Mouse (Mus musculus): ENCODE measurements around the gene Egln1. TPM values are rescaled to one million over a fixed set of nuclear protein-coding genes. Genes with fewer than 3 reads are reported as not detected.

The Egln1 gene
- 1 to 10 TPM in 21 of 26 experiments, under 1 TPM in 5; 0.66 to 8.2 (median 4.0) TPM for total RNA-seq (2018; cell fraction: chromatin; rRNA removed)
- 10 to 100 TPM; 10.2 to 26.2 (median 15.4) TPM for total RNA-seq (2018; cell fraction: cytosol; rRNA removed)
- 10 to 100 TPM in 11 of 26 experiments, 1 to 10 TPM in 15; 4.6 to 20.1 (median 9.1) TPM for total RNA-seq (2018; cell fraction: nucleus; rRNA removed)
- polyA plus RNA-seq (2018) = 16.9 to 25.1 TPM (median 21.7 TPM) in 3 replicates

GRCm38 (mm10) chr8:124949209-124950068 is at the start of gene Egln1:
TSS of gene Egln1 (minus strand) at chr8:124949324.
- Histone ChIP-seq H3K4me3 (ENCODE audit: inconsistent target) (peak within 1 kb of the TSS; percentile 71), H3K27ac (peak within 1 kb of the TSS; percentile 42), H3K79me2 (ENCODE audit: inconsistent target) (peaks cover 38% of the 10 kb centered on the region), H3K36me3 (ENCODE audit: inconsistent target) (no peaks in the 10 kb centered on the region)
- 1% methylated on average over 36 of the region's 98 CpGs for WGBS (ENCODE audit: missing documents)

DNA sequence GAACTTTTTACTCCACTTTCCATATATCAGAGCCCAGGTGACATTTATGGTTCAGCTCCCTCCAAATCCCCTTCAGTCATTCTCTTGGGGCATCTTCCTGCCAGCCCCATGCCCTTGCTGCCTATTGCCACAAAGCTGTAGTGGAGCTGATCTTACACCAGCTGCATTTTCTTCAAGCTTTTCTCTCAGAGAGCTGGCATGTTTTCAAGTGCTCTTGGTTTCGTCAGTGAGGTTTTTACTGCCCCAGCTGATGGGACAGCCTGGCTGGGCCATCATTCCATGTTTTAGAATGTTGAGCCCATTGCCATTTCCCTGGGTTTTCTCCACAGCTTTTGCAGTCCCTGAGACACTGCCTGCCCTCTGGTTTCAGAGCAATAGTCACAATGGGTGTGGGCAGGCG is 46.7 kb upstream of the Egln1 start:
- WGBS (ENCODE audit: missing documents) = 66% methylated on average over 2 of the region's 2 CpGs
- H3K4me3 ChIP-seq (ENCODE audit: inconsistent target) = no peak overlapping the region
- H3K36me3 ChIP-seq (ENCODE audit: inconsistent target) = no peaks in the 10 kb centered on the region
- H3K79me2 ChIP-seq (ENCODE audit: inconsistent target) = no peaks in the 10 kb centered on the region
- H3K27ac ChIP-seq = no peak overlapping the region

- 73% methylated on average over 6 of the region's 6 CpGs for WGBS (ENCODE audit: missing documents)
- H3K27ac ChIP-seq = no peak overlapping the region
- H3K36me3 ChIP-seq (ENCODE audit: inconsistent target) = no peaks in the 10 kb centered on the region
- H3K4me3 ChIP-seq (ENCODE audit: inconsistent target) = no peak overlapping the region
- no peaks in the 10 kb centered on the region for H3K79me2 ChIP-seq (ENCODE audit: inconsistent target)
Observed at GRCm38 (mm10) chr8:124991668-124991926, 42.5 kb upstream of the Egln1 start.

- Histone ChIP-seq H3K4me3 (ENCODE audit: inconsistent target) (no peak overlapping the region), H3K27ac (no peak overlapping the region), H3K79me2 (ENCODE audit: inconsistent target) (no peaks in the 10 kb centered on the region), H3K36me3 (ENCODE audit: inconsistent target) (no peaks in the 10 kb centered on the region)
- 39% methylated on average over 17 of the region's 17 CpGs for WGBS (ENCODE audit: missing documents)
Observed at GRCm38 (mm10) chr8:124990923-124991667, 42.0 kb upstream of the Egln1 start.

GRCm38 (mm10) chr8:124980828-124981227 is 31.7 kb upstream of the Egln1 start:
- Histone ChIP-seq H3K36me3 (ENCODE audit: inconsistent target) (no peaks in the 10 kb centered on the region), H3K4me3 (ENCODE audit: inconsistent target) (no peak overlapping the region), H3K79me2 (ENCODE audit: inconsistent target) (no peaks in the 10 kb centered on the region), H3K27ac (no peak overlapping the region)
- 90% methylated on average over 8 of the region's 8 CpGs for WGBS (ENCODE audit: missing documents)

GRCm38 (mm10) chr8:124980036-124980435 is 30.9 kb upstream of the Egln1 start:
- Histone ChIP-seq H3K4me3 (ENCODE audit: inconsistent target) (no peak overlapping the region), H3K36me3 (ENCODE audit: inconsistent target) (no peaks in the 10 kb centered on the region), H3K27ac (no peak overlapping the region), H3K79me2 (ENCODE audit: inconsistent target) (no peaks in the 10 kb centered on the region)
- 89% methylated on average over 3 of the region's 3 CpGs for WGBS (ENCODE audit: missing documents)

GRCm38 (mm10) chr8:124978026-124978425 is 28.9 kb upstream of the Egln1 start:
- Histone ChIP-seq H3K4me3 (ENCODE audit: inconsistent target) (no peak overlapping the region), H3K36me3 (ENCODE audit: inconsistent target) (no peaks in the 10 kb centered on the region), H3K27ac (no peak overlapping the region), H3K79me2 (ENCODE audit: inconsistent target) (no peaks in the 10 kb centered on the region)
- 92% methylated on average over 7 of the region's 7 CpGs for WGBS (ENCODE audit: missing documents)

DNA sequence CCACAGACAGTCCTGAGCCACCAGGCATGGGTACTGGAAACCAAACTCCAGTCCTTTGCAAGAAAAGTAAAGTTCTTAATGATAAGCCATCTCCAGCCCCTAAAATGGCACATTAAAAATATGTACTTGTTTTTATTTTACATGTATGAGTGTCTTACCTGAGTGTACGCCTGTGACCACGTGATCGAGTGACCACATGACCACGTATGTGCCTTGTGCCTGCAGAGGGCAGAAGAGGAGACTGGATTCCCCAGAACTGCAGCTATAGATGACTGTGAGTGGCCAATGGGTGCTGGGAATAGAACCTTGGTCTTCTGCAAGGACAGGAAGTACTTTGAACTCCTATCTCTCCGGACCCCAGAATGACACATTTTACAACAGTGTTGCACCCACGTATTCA is 27.1 kb upstream of the Egln1 start:
- Histone ChIP-seq H3K36me3 (ENCODE audit: inconsistent target) (no peaks in the 10 kb centered on the region), H3K79me2 (ENCODE audit: inconsistent target) (no peaks in the 10 kb centered on the region), H3K4me3 (ENCODE audit: inconsistent target) (no peak overlapping the region), H3K27ac (no peak overlapping the region)
- 85% methylated on average over 6 of the region's 6 CpGs for WGBS (ENCODE audit: missing documents)

- WGBS (ENCODE audit: missing documents) = 82% methylated on average over 4 of the region's 4 CpGs
- H3K27ac ChIP-seq = no peak overlapping the region
- no peaks in the 10 kb centered on the region for H3K36me3 ChIP-seq (ENCODE audit: inconsistent target)
- H3K79me2 ChIP-seq (ENCODE audit: inconsistent target) = no peaks in the 10 kb centered on the region
- H3K4me3 ChIP-seq (ENCODE audit: inconsistent target) = no peak overlapping the region
Observed at GRCm38 (mm10) chr8:124974254-124974653, 25.1 kb upstream of the Egln1 start.

DNA sequence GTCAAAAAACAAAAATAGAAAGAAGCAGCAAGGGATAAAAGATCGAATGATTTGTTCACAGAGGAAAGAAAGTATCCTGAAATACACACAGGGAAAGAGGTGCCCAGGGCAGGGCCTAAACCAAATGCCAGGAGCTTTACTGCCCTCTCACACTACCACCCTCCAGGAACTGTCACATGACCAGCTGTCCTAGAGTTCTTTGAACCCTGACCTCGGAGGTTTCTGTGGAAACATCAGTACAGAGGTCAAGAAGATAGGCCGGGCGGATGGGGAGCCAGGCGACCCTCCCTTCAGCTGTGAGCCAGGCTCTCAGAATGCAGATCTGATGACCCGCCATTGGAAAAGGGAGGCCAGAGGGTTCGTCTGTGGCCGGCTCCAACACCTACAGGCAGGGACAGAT is 24.1 kb upstream of the Egln1 start:
- WGBS (ENCODE audit: missing documents) = 93% methylated on average over 8 of the region's 8 CpGs
- Histone ChIP-seq H3K79me2 (ENCODE audit: inconsistent target) (no peaks in the 10 kb centered on the region), H3K27ac (no peak overlapping the region), H3K4me3 (ENCODE audit: inconsistent target) (no peak overlapping the region), H3K36me3 (ENCODE audit: inconsistent target) (no peaks in the 10 kb centered on the region)

DNA sequence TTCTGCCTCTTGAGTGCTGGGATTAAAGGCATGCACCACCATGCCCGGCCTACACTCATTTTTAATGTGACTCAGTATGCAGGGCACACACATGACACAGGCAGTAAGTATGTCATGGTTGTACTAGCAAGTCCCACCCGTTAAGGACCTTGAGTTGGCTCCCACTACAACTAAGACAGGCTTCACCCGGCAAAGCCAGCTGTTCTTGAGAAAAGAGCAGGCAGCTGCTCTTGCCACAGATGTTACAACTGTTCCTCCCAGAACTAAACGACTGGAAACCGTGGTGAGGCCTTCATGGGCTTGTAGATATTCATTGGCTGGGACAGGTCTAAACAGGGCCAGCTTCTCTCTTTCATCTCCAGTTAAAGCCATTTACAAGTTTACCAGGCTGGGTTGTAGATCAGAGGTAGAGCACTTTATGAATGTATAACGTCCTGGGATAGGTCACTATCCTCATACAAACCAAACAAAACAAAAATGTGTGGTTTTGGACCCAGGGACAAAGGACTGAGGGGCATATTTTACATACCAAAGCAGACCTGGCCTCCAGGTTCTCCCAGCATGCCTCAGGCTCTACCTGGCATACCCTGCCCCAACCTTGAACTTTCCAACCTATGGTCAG is 21.3 kb upstream of the Egln1 start:
- no peak overlapping the region for H3K4me3 ChIP-seq (ENCODE audit: inconsistent target)
- no peaks in the 10 kb centered on the region for H3K36me3 ChIP-seq (ENCODE audit: inconsistent target)
- 91% methylated on average over 6 of the region's 6 CpGs for WGBS (ENCODE audit: missing documents)
- no peaks in the 10 kb centered on the region for H3K79me2 ChIP-seq (ENCODE audit: inconsistent target)
- H3K27ac ChIP-seq = no peak overlapping the region

DNA sequence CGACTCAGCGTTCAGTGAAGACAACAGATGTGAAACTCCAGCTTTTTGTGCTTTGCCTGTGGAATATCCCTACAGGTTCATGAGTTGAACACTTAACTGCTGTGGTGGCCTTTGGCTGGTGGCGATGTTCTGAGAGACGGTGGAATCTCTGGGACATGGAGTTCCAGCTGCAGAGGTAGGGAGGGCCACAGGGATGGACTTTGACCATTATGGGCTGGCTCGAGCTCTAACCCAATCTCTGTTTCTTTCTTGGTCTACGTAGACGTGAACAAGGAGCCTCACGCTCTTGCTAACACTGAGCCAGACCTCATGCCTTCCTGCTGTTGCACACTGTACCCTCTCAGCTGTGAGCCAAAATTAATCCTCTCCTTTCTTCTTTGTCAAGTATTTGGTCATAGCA is 15.8 kb upstream of the Egln1 start:
- no peak overlapping the region for H3K4me3 ChIP-seq (ENCODE audit: inconsistent target)
- no peaks in the 10 kb centered on the region for H3K79me2 ChIP-seq (ENCODE audit: inconsistent target)
- no peaks in the 10 kb centered on the region for H3K36me3 ChIP-seq (ENCODE audit: inconsistent target)
- no peak overlapping the region for H3K27ac ChIP-seq
- WGBS (ENCODE audit: missing documents) = 88% methylated on average over 8 of the region's 8 CpGs

- Histone ChIP-seq H3K27ac (no peak overlapping the region), H3K79me2 (ENCODE audit: inconsistent target) (no peaks in the 10 kb centered on the region), H3K36me3 (ENCODE audit: inconsistent target) (no peaks in the 10 kb centered on the region), H3K4me3 (ENCODE audit: inconsistent target) (no peak overlapping the region)
- WGBS (ENCODE audit: missing documents) = 97% methylated on average over 4 of the region's 5 CpGs
Observed at GRCm38 (mm10) chr8:124963246-124963645, 14.1 kb upstream of the Egln1 start.

DNA sequence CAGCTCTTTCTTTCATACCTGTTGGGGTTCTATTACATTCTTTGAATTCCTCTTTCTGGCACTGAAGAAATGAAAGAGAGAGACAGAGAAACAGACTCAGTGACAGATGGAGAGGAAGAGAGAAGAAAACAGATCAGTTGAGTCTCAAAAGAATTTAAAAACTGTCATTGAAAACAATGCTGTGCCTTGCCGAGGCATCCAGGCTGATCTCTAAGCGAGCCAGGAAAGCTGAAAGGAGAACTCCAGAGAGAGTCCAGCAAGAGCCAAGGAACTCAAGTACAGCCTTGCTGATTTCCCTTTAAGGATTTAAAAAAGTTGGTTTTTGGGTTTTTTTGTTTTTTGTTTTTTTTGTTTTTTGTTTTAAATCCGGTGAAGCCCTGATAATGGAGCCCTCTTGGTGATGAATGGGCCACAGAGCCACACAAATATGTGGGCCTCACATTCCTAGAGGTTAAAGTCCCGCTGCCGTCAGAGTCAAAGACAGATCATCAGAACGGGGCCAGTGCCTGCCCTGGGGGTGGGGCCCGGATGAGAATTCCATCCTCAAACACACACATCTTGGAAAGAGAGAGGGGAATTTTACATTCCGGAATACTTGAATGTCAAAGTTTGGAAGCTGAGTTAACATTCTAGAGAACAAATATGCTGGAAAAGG is 11.2 kb upstream of the Egln1 start:
- Histone ChIP-seq H3K79me2 (ENCODE audit: inconsistent target) (no peaks in the 10 kb centered on the region), H3K4me3 (ENCODE audit: inconsistent target) (no peak overlapping the region), H3K36me3 (ENCODE audit: inconsistent target) (no peaks in the 10 kb centered on the region), H3K27ac (no peak overlapping the region)
- 92% methylated on average over 8 of the region's 8 CpGs for WGBS (ENCODE audit: missing documents)
